In the genomic region with DNA sequence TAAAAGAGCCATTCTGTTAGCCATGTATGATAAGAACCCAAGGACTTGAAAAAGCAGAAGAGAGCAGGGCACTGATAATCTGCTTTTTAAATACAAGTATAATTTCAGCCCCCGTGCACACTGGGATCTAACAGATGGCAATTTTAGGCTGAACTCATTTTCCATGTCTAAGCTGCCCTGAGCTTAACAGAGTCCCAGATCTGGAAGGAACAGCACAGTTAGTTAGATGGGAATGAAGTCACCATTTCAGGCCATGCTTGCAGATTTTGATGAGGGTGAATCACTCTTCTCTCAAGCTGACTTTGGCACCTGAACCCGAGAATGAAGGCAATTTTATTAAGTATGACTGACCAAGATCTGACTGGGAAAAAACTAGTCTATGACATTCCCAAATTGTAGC, we compare ENCODE assay signal across 15 mouse cellular contexts.
"Had no signal": no experiment of that assay in that cellular context is flagged by ENCODE, and none has a peak within 500 bp of the region (broad histone marks: within the 10 kb centered on the region; RNA-seq: fewer than 3 reads in every experiment).

No protein-coding gene starts in this region.

- ATAC-seq: hindbrain, postnatal 0 days; intestine, embryonic 16.5 days; liver, embryonic 12.5 days had no signal

- DNase-seq: gastrocnemius, adult 2 months; gastrocnemius, postnatal 10 days; gastrocnemius, postnatal 25 days; heart, postnatal 10 days; kidney, adult 11 months; kidney, adult 2 months; kidney, adult 9 months; kidney, postnatal 14 days; kidney, postnatal 36 days; layer of hippocampus, adult 9-11 months; layer of hippocampus, postnatal 36 days; left cerebral cortex, postnatal 4 days had no signal
